Comparison of ENCODE assay signal across 9 mouse cellular contexts in genomic region chr8:23504704-23505103, GRCm38 (mm10).
A peak's percentile ranks its signal among the peaks of the same experiment; 100 is the strongest.
DNase-seq lines count a peak whose midpoint lies in the region; ATAC-seq and TF ChIP-seq lines count a peak whose summit lies in the region.
"Had no signal": no experiment of that assay in that cellular context is flagged by ENCODE, and none has a peak within 500 bp of the region (broad histone marks: within the 10 kb centered on the region; RNA-seq: fewer than 3 reads in every experiment).

No protein-coding gene starts in this region.

- TF ChIP-seq CTCF in midbrain, postnatal 0 days (IDR thresholded peaks at IDR 0.05) = peak; percentile 66
- peak; percentile 85 for TF ChIP-seq CTCF in kidney, postnatal 0 days (IDR thresholded peaks at IDR 0.05; ENCODE audit: low read depth)

- no peaks in the 10 kb centered on the region for H3K4me1 ChIP-seq in midbrain, postnatal 0 days (ENCODE audit: insufficient read depth, low read length)
- H3K4me1 ChIP-seq in midbrain, embryonic 16.5 days (ENCODE audit: control insufficient read depth, insufficient read depth, low read length) = no peaks in the 10 kb centered on the region
- H3K4me1 ChIP-seq in embryonic facial prominence, embryonic 12.5 days = peaks cover 9% of the 10 kb centered on the region; the same call in 1 of the 2 replicates
- H3K4me1 ChIP-seq in kidney, postnatal 0 days (replicated peaks; ENCODE audit: insufficient read depth, low read length) = peaks cover 3% of the 10 kb centered on the region; the same call in 1 of the 2 replicates
- peaks cover 35% of the 10 kb centered on the region for H3K4me1 ChIP-seq in limb, embryonic 13.5 days
- H3K4me1 ChIP-seq: megakaryocyte, embryonic 14.5 days had no signal

- peak; percentile 62 for DNase-seq in midbrain, postnatal 0 days (ENCODE audit: low spot score)
- peak; percentile 21 to 36 for DNase-seq in heart, adult 9 months (ENCODE audit: low spot score in 2 of 2)
- DNase-seq in kidney, postnatal 0 days (ENCODE audit: low spot score) = peak; percentile 81
- peak; percentile 56 for DNase-seq in right cerebral cortex, adult 18-20 months
- DNase-seq in adipocyte (ENCODE audit: low spot score) = no peak

- no peak for ATAC-seq in midbrain, postnatal 0 days (ENCODE audit: low FRiP score)
- ATAC-seq in midbrain, embryonic 16.5 days = no peak
- peak; percentile 87 for ATAC-seq in embryonic facial prominence, embryonic 12.5 days (ENCODE audit: insufficient number of reproducible peaks, insufficient read depth, low FRiP score, low TSS enrichment)
- ATAC-seq in kidney, postnatal 0 days (replicated peaks; ENCODE audit: low FRiP score, low read depth) = no peak
- ATAC-seq in limb, embryonic 13.5 days (ENCODE audit: low FRiP score, low read depth) = peak; percentile 87

- H3K27ac ChIP-seq in midbrain, postnatal 0 days (ENCODE audit: low read depth, low read length) = no peak overlapping the region
- H3K27ac ChIP-seq in midbrain, embryonic 16.5 days (ENCODE audit: low read length) = no peak overlapping the region
- 0 out of 2 replicates have a peak overlapping the region, but pooled peaks have one; percentile 56 for H3K27ac ChIP-seq in embryonic facial prominence, embryonic 12.5 days
- H3K27ac ChIP-seq in kidney, postnatal 0 days = no peak overlapping the region
- H3K27ac ChIP-seq in limb, embryonic 13.5 days = no peak overlapping the region; the same call in 1 of the 2 replicates

- WGBS in midbrain, postnatal 0 days = 54% methylated on average over 10 of the region's 10 CpGs
- 50% methylated on average over 10 of the region's 10 CpGs for WGBS in midbrain, embryonic 16.5 days
- 26% methylated on average over 10 of the region's 10 CpGs for WGBS in embryonic facial prominence, embryonic 12.5 days
- 42% methylated on average over 10 of the region's 10 CpGs for WGBS in kidney, postnatal 0 days
- WGBS in limb, embryonic 13.5 days = 15% methylated on average over 10 of the region's 10 CpGs

- H3K27me3 ChIP-seq in midbrain, postnatal 0 days (ENCODE audit: insufficient read depth, low read length) = no peaks in the 10 kb centered on the region
- H3K27me3 ChIP-seq in midbrain, embryonic 16.5 days (ENCODE audit: control insufficient read depth, insufficient read depth, low read depth, low read length) = no peaks in the 10 kb centered on the region
- no peaks in the 10 kb centered on the region for H3K27me3 ChIP-seq in embryonic facial prominence, embryonic 12.5 days
- H3K27me3 ChIP-seq in kidney, postnatal 0 days (ENCODE audit: insufficient read depth, low read length) = no peaks in the 10 kb centered on the region
- H3K27me3 ChIP-seq in limb, embryonic 13.5 days = no peaks in the 10 kb centered on the region
- H3K27me3 ChIP-seq: megakaryocyte, embryonic 14.5 days had no signal

- no peak overlapping the region for H3K4me3 ChIP-seq in midbrain, postnatal 0 days (ENCODE audit: low read depth, low read length)
- no peak overlapping the region for H3K4me3 ChIP-seq in midbrain, embryonic 16.5 days (ENCODE audit: low read depth, low read length)
- H3K4me3 ChIP-seq in embryonic facial prominence, embryonic 12.5 days = no peak overlapping the region
- H3K4me3 ChIP-seq in kidney, postnatal 0 days (replicated peaks; ENCODE audit: low read depth, low read length) = no peak overlapping the region
- H3K4me3 ChIP-seq in limb, embryonic 13.5 days = peak overlapping the region; percentile 20
- H3K4me3 ChIP-seq: megakaryocyte, embryonic 14.5 days had no signal

- H3K4me2 ChIP-seq in midbrain, postnatal 0 days (ENCODE audit: low read depth, low read length, poor library complexity, severe bottlenecking) = 0 out of 2 replicates have a peak overlapping the region, but pooled peaks have one; percentile 4
- H3K4me2 ChIP-seq in midbrain, embryonic 16.5 days (ENCODE audit: low read length) = no peak overlapping the region
- H3K4me2 ChIP-seq in embryonic facial prominence, embryonic 12.5 days (replicated peaks) = peak overlapping the region; percentile 38
- peak overlapping the region; percentile 38 for H3K4me2 ChIP-seq in kidney, postnatal 0 days (ENCODE audit: low read length)
- peak overlapping the region; percentile 60 for H3K4me2 ChIP-seq in limb, embryonic 13.5 days (replicated peaks)

- H3K9ac ChIP-seq in midbrain, postnatal 0 days (replicated peaks; ENCODE audit: low read length, poor library complexity, severe bottlenecking) = no peak overlapping the region
- no peak overlapping the region for H3K9ac ChIP-seq in midbrain, embryonic 16.5 days (ENCODE audit: low read depth, low read length)
- no peak overlapping the region for H3K9ac ChIP-seq in embryonic facial prominence, embryonic 12.5 days
- no peak overlapping the region for H3K9ac ChIP-seq in kidney, postnatal 0 days (ENCODE audit: low read depth, low read length)
- H3K9ac ChIP-seq in limb, embryonic 13.5 days = no peak overlapping the region

- H3K36me3 ChIP-seq in midbrain, postnatal 0 days (ENCODE audit: insufficient read depth, low read length) = no peaks in the 10 kb centered on the region
- no peaks in the 10 kb centered on the region for H3K36me3 ChIP-seq in midbrain, embryonic 16.5 days (ENCODE audit: control insufficient read depth, insufficient read depth, low read length)
- no peaks in the 10 kb centered on the region for H3K36me3 ChIP-seq in embryonic facial prominence, embryonic 12.5 days
- H3K36me3 ChIP-seq in kidney, postnatal 0 days (ENCODE audit: insufficient read depth, low read length) = no peaks in the 10 kb centered on the region
- H3K36me3 ChIP-seq in limb, embryonic 13.5 days = no peaks in the 10 kb centered on the region

- no peaks in the 10 kb centered on the region for H3K9me3 ChIP-seq in midbrain, postnatal 0 days (ENCODE audit: low read length)
- no peaks in the 10 kb centered on the region; the same call in 1 of the 2 replicates for H3K9me3 ChIP-seq in midbrain, embryonic 16.5 days (replicated peaks; ENCODE audit: control insufficient read depth, low read length, poor library complexity, severe bottlenecking)
- no peaks in the 10 kb centered on the region for H3K9me3 ChIP-seq in embryonic facial prominence, embryonic 12.5 days
- no peaks in the 10 kb centered on the region for H3K9me3 ChIP-seq in kidney, postnatal 0 days (replicated peaks; ENCODE audit: low read length)
- H3K9me3 ChIP-seq in limb, embryonic 13.5 days = no peaks in the 10 kb centered on the region

Comparison
In these comparisons a context has a peak if more than half of its experiments do, and no peak if none do; other contexts are left out.
1. ATAC-seq: peak in embryonic facial prominence, embryonic 12.5 days (single experiment) and limb, embryonic 13.5 days (single experiment); none in midbrain, postnatal 0 days (single experiment), midbrain, embryonic 16.5 days (single experiment) and kidney, postnatal 0 days (single experiment).